9 mouse cellular contexts compared by ENCODE assay signal in the genomic region with DNA sequence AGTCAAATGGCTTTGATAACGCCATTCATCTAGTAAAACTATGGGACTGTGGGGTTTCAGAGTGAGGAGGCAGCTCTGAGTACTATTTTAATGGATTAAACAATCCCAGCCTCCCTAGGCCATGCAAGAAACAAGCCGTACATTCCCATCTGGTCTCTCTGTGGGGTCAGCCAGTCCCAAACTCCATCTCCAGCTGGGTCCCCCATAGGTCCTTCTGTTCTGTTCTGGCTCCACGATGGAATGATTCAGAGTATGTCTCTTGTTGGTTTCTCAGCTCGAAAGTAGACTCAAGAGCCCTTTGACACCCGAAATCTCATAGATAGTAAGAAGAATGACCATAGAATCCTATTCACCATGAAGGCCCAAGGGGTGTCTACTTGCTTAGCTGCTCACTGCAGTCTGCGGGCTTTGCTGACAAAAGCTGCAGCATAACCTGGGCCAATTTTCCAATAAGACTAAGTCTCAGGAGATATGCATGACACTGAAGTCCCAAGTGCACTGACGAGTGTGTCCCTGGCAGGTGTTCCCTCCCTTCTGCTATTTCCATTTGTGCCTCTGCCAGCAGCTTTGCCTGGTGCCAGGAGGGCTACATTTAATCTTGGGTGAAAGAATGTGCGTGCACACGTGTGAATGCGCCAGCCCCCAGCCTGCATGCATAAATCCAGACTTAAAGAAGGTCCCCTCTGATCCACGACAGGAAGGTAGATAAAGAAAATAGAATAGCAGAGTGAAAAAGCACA.
DNase-seq lines count a peak whose midpoint lies in the region; ATAC-seq and TF ChIP-seq lines count a peak whose summit lies in the region.
"Had no signal": no experiment of that assay in that cellular context is flagged by ENCODE, and none has a peak within 500 bp of the region (broad histone marks: within the 10 kb centered on the region; RNA-seq: fewer than 3 reads in every experiment).

No protein-coding gene starts in this region.

- H3K4me2 ChIP-seq in heart, embryonic 11.5 days, result no peak overlapping the region
- H3K4me2 ChIP-seq in midbrain, embryonic 13.5 days (replicated peaks), result no peak overlapping the region
- no peak overlapping the region for H3K4me2 ChIP-seq in midbrain, postnatal 0 days (ENCODE audit: low read depth, low read length, poor library complexity, severe bottlenecking)

- peak; percentile 88 for DNase-seq in heart, adult 11 months
- no peak for DNase-seq in midbrain, postnatal 0 days (ENCODE audit: low spot score)
- peak; percentile 76 to 84 for DNase-seq in cerebellum, postnatal 36 days
- DNase-seq in skeletal muscle tissue, adult 2 months (ENCODE audit: low read depth, low spot score), result peak; percentile 26
- DNase-seq in spleen, adult 12 weeks (ENCODE audit: low spot score), result no peak
- DNase-seq: thymus, adult 18-20 months had no signal

- H3K9ac ChIP-seq in heart, embryonic 11.5 days (ENCODE audit: low read depth, low read length), result no peak overlapping the region
- no peak overlapping the region for H3K9ac ChIP-seq in midbrain, embryonic 13.5 days (replicated peaks)
- no peak overlapping the region for H3K9ac ChIP-seq in midbrain, postnatal 0 days (replicated peaks; ENCODE audit: low read length, poor library complexity, severe bottlenecking)

- H3K4me3 ChIP-seq in heart, embryonic 11.5 days (ENCODE audit: low read depth, low read length), result no peak overlapping the region
- no peak overlapping the region for H3K4me3 ChIP-seq in midbrain, embryonic 13.5 days (replicated peaks)
- no peak overlapping the region for H3K4me3 ChIP-seq in midbrain, postnatal 0 days (ENCODE audit: low read depth, low read length)
- H3K4me3 ChIP-seq: erythroblast, embryonic 14.5 days had no signal

- H3K27ac ChIP-seq in heart, embryonic 11.5 days (ENCODE audit: low read depth, low read length), result no peak overlapping the region
- 0 out of 2 replicates have a peak overlapping the region, but pooled peaks have one; percentile 12 for H3K27ac ChIP-seq in midbrain, embryonic 13.5 days
- H3K27ac ChIP-seq in midbrain, postnatal 0 days (ENCODE audit: low read depth, low read length), result no peak overlapping the region

- H3K36me3 ChIP-seq in heart, embryonic 11.5 days (ENCODE audit: control insufficient read depth, insufficient read depth, low read length), result no peaks in the 10 kb centered on the region
- no peaks in the 10 kb centered on the region for H3K36me3 ChIP-seq in midbrain, embryonic 13.5 days
- no peaks in the 10 kb centered on the region for H3K36me3 ChIP-seq in midbrain, postnatal 0 days (ENCODE audit: insufficient read depth, low read length)

- WGBS in heart, embryonic 11.5 days (ENCODE audit: insufficient replicate concordance), result 71% methylated on average over 11 of the region's 11 CpGs
- 56% methylated on average over 11 of the region's 11 CpGs for WGBS in midbrain, embryonic 13.5 days
- WGBS in midbrain, postnatal 0 days, result 47% methylated on average over 11 of the region's 11 CpGs

- no peak for TF ChIP-seq CTCF in midbrain, postnatal 0 days (IDR thresholded peaks at IDR 0.05)

- H3K9me3 ChIP-seq in heart, embryonic 11.5 days (replicated peaks; ENCODE audit: control insufficient read depth, low read length), result no peaks in the 10 kb centered on the region
- no peaks in the 10 kb centered on the region for H3K9me3 ChIP-seq in midbrain, embryonic 13.5 days
- H3K9me3 ChIP-seq in midbrain, postnatal 0 days (ENCODE audit: low read length), result no peaks in the 10 kb centered on the region

- H3K27me3 ChIP-seq in heart, embryonic 11.5 days (ENCODE audit: control insufficient read depth, insufficient read depth, low read length), result no peaks in the 10 kb centered on the region
- H3K27me3 ChIP-seq in midbrain, embryonic 13.5 days, result no peaks in the 10 kb centered on the region
- no peaks in the 10 kb centered on the region for H3K27me3 ChIP-seq in midbrain, postnatal 0 days (ENCODE audit: insufficient read depth, low read length)

- ATAC-seq in heart, embryonic 11.5 days (replicated peaks; ENCODE audit: insufficient number of reproducible peaks, low FRiP score, low TSS enrichment), result no peak
- no peak for ATAC-seq in midbrain, embryonic 13.5 days
- ATAC-seq in midbrain, postnatal 0 days (ENCODE audit: low FRiP score), result no peak

- H3K4me1 ChIP-seq in heart, embryonic 11.5 days (ENCODE audit: control insufficient read depth, insufficient read depth, low read length), result peaks cover 15% of the 10 kb centered on the region
- peaks cover 29% of the 10 kb centered on the region for H3K4me1 ChIP-seq in midbrain, embryonic 13.5 days (replicated peaks)
- H3K4me1 ChIP-seq in midbrain, postnatal 0 days (ENCODE audit: insufficient read depth, low read length), result 0 out of 2 replicates have a peak, but pooled peaks cover 7% of the 10 kb centered on the region

Comparison
In these comparisons a context has a peak if more than half of its experiments do, and no peak if none do; other contexts are left out.
1. DNase-seq: peak in heart, adult 11 months (single experiment), cerebellum, postnatal 36 days (2 of 2) and skeletal muscle tissue, adult 2 months (single experiment); none in midbrain, postnatal 0 days (single experiment) and spleen, adult 12 weeks (single experiment).